Mouse (Mus musculus) hindbrain, embryonic 14.5 days (tissue): ENCODE data around the gene Trpv2. TPM values are rescaled to one million over a fixed set of nuclear protein-coding genes. Genes with fewer than 3 reads are reported as not detected.

ENCODE experiments used
- ATAC-seq: fragments of 200-750 bp; cut with Nextera tagmentation; 2 replicates; pipeline ENCODE4 v1.8.0; 2017; ENCODE audit warnings: moderate number of reproducible peaks, mild to moderate bottlenecking, moderate TSS enrichment, moderate library complexity; ENCODE audit not compliant: low FRiP score
- DNase-seq: peaks from one replicate; pipeline ENCODE4 v3.0.0-alpha.2; 2015; ENCODE audit warnings: low spot score
- H3K27ac ChIP-seq: fragments of 300-500 bp; sonication (generic); 2 replicates; pipeline ENCODE4 v1.5.1; 2014; ENCODE audit warnings: mild to moderate bottlenecking, moderate library complexity
- H3K27me3 ChIP-seq: fragments of 300-500 bp; sonication (generic); 2 replicates; pipeline ENCODE4 v1.6.1; 2014; ENCODE audit warnings: mild to moderate bottlenecking, low read length, mixed read lengths; ENCODE audit not compliant: control insufficient read depth, insufficient read depth
- H3K36me3 ChIP-seq: fragments of 300-500 bp; sonication (generic); replicated peaks from 2 replicates; pipeline ENCODE4 v1.6.1; 2014; ENCODE audit not compliant: control insufficient read depth, insufficient read depth
- H3K4me1 ChIP-seq: fragments of 300-500 bp; sonication (generic); replicated peaks from 2 replicates; pipeline ENCODE4 v1.6.1; 2014; ENCODE audit warnings: antibody characterized with exemption, low read length, mixed read lengths; ENCODE audit not compliant: control insufficient read depth, insufficient read depth
- H3K4me2 ChIP-seq: fragments of 300-500 bp; sonication (generic); replicated peaks from 2 replicates; pipeline ENCODE4 v1.6.1; 2014; ENCODE audit warnings: mild to moderate bottlenecking, moderate library complexity
- H3K4me3 ChIP-seq: fragments of 300-500 bp; sonication (generic); replicated peaks from 2 replicates; pipeline ENCODE4 v1.5.1; 2014; ENCODE audit warnings: mild to moderate bottlenecking, low read length
- H3K9ac ChIP-seq: fragments of 300-500 bp; sonication (generic); 2 replicates; pipeline ENCODE4 v1.6.1; 2014
- H3K9me3 ChIP-seq: fragments of 300-500 bp; sonication (generic); 2 replicates; pipeline ENCODE4 v1.6.1; 2016; ENCODE audit warnings: low read length; ENCODE audit not compliant: control insufficient read depth
- WGBS: fragments of 180-500 bp; shearing (Covaris S2); extraction: QIAGEN DNeasy Blood & Tissue Kit; methylation state at CpG from one replicate; pipeline ENCODE4 v1.1.7; 2014; 5-methylcytosine and 5-hydroxymethylcytosine counted together
- polyA plus RNA-seq: library from polyadenylated mRNA; unstranded; fragments of >200 nt; fragmentation: Nextera tagmentation; extraction: Ambion mirVana; gene quantifications from 2 replicates; pipeline ENCODE4 v1.2.1, GENCODE M21; 2014

Trpv2 gene
- polyA plus RNA-seq, 1 experiment from 2014 or later, result 22.6 TPM

DNA sequence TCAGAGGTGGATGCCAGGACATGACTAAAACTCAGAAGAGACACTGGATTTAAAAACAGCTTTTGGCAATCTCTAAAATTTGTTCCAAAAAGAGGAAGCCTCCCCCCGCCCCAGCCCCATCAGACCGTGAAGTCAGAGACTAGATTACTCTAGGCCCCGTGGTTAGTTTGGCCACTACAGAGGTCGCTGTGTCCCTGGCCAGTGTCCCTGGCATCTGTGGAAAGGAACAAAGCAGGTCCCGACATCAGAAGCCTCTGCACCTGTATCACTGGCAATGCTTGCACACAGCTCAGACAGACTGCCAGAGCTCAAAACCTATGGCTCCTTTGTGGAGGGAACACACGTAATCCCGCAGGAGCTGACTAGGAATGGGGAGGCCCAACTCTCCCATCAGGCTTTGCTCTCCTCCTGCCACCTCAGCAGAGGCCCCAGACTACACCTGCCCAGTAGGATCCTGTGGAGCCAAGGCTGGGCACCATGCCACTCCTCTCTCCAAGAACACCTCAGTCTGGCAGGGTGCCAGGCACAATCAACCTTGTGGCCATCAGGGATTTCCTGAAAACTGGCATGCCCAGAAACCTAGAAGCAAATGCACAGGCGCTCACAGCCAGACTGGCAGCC is 68.8 kb downstream of the Trpv2 start:
- peaks cover 44% of the 10 kb centered on the region for H3K4me1 ChIP-seq
- DNase-seq, result peak; percentile 61

DNA sequence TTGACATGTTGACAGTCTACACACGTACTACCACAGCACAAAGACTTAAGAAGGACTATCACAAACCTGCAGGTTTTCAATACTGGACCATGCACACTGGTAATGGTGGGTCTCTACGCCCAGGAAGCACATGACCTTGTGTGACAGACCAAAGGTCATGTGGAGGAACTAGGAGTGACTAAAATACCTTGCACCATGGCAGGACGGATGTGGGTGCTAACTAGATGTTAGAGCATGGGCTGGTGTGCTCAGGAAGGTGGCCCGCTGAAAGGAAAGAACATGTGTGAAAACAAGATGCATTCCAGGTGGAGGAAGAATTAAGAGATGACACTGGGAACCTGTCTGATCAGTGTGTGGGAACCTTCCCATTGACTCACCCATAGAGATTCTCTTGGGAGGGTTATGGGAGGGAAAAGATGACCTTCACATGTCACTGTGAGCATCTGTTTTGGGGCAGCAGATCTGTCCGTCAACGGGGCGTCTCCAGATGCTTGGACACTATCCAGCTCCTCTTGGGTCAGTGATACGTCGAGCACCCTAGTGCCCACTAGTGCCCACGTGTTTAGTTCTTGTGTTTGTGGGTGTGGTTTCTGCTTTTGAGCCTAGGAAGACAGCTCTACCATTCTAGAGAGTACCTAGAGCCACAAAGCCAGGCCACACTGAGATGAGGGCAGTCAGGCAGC is 69.5 kb downstream of the Trpv2 start:
- Histone ChIP-seq H3K36me3 (no peaks in the 10 kb centered on the region), H3K9me3 (no peaks in the 10 kb centered on the region), H3K4me3 (no peak overlapping the region), H3K27me3 (no peaks in the 10 kb centered on the region), H3K4me2 (no peak overlapping the region), H3K4me1 (peaks cover 44% of the 10 kb centered on the region), H3K27ac (peak overlapping the region; percentile 57; the same call in 1 of the 2 replicates), H3K9ac (no peak overlapping the region)
- 80% methylated on average over 10 of the region's 10 CpGs for WGBS
- ATAC-seq (no peak), DNase-seq (no peak)

More for the DNA sequence above, 68.8 kb downstream of the Trpv2 start:
- peak overlapping the region; percentile 19; the same call in 1 of the 2 replicates for H3K9ac ChIP-seq
- H3K4me2 ChIP-seq, result no peak overlapping the region
- no peak for ATAC-seq
- H3K4me3 ChIP-seq, result no peak overlapping the region
- H3K36me3 ChIP-seq, result no peaks in the 10 kb centered on the region
- WGBS, result 66% methylated on average over 8 of the region's 8 CpGs
- no peaks in the 10 kb centered on the region for H3K9me3 ChIP-seq
- 0 out of 2 replicates have a peak overlapping the region, but pooled peaks have one; percentile 57 for H3K27ac ChIP-seq
- no peaks in the 10 kb centered on the region for H3K27me3 ChIP-seq

DNA sequence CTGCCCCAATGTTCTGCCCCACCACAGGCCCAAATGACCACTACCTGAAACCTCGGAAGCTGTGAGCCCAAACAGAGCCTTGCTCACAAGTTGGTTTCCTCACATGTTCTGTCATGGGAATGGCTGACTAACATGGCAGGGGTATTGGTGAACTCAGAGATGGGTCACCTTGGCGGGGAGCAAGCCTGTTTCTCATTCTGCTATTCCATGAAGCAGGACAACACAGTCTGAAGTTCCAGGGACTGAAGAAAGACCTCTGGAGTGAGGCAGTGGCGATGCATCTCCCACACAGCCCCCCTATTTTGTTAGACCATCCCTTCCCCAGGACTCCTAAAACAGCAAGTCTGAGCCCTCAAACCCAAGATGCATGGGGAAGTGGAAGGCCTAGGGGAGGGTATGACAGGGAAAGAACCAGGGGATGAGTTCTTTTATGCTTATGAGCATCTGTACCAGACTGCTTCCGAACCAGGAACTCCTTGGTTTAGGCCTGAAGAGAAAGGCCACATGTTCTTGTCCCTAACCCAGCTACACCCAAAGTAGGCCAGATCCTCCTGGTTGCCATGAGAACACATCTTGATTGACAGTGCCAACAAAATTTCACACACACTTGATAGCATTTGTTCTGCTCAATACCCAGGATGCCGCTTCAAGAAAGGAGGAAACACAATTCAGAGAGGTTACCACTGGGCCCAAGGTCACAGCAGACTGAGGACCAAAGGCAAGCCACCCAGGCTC is 70.5 kb downstream of the Trpv2 start:
- Histone ChIP-seq H3K9ac (no peak overlapping the region), H3K4me2 (peak overlapping the region; percentile 69; the same call in 1 of the 2 replicates), H3K4me3 (no peak overlapping the region), H3K4me1 (peaks cover 44% of the 10 kb centered on the region), H3K36me3 (no peaks in the 10 kb centered on the region), H3K27me3 (no peaks in the 10 kb centered on the region), H3K9me3 (no peaks in the 10 kb centered on the region), H3K27ac (no peak overlapping the region)
- no peak for DNase-seq
- ATAC-seq, result no peak
- WGBS, result 88% methylated on average over 5 of the region's 5 CpGs

DNA sequence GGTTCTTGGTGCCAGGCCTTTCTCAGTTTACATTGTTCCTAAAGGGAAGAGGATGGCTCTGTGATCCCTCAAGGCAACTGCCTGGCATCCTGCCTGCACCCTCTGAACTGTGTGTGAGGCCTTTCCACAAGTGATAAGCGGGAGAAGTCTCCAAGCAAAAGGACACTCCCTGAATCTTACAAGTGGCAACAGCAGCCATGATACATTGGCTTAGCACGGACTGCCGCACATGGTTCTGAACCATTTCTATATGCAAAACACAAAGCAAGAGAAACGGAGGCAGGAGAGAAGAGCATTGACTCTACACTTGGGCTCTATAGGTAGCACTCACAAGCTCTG is 71.0 kb downstream of the Trpv2 start:
- H3K36me3 ChIP-seq, result no peaks in the 10 kb centered on the region
- DNase-seq, result no peak
- no peak for ATAC-seq
- H3K9me3 ChIP-seq, result no peaks in the 10 kb centered on the region
- no peak overlapping the region for H3K4me3 ChIP-seq
- peak overlapping the region; percentile 69 for H3K4me2 ChIP-seq
- peak overlapping the region; percentile 2; the same call in 1 of the 2 replicates for H3K27ac ChIP-seq
- H3K9ac ChIP-seq, result no peak overlapping the region
- peaks cover 44% of the 10 kb centered on the region for H3K4me1 ChIP-seq
- no peaks in the 10 kb centered on the region for H3K27me3 ChIP-seq
- WGBS, result 83% methylated on average over 4 of the region's 4 CpGs

DNA sequence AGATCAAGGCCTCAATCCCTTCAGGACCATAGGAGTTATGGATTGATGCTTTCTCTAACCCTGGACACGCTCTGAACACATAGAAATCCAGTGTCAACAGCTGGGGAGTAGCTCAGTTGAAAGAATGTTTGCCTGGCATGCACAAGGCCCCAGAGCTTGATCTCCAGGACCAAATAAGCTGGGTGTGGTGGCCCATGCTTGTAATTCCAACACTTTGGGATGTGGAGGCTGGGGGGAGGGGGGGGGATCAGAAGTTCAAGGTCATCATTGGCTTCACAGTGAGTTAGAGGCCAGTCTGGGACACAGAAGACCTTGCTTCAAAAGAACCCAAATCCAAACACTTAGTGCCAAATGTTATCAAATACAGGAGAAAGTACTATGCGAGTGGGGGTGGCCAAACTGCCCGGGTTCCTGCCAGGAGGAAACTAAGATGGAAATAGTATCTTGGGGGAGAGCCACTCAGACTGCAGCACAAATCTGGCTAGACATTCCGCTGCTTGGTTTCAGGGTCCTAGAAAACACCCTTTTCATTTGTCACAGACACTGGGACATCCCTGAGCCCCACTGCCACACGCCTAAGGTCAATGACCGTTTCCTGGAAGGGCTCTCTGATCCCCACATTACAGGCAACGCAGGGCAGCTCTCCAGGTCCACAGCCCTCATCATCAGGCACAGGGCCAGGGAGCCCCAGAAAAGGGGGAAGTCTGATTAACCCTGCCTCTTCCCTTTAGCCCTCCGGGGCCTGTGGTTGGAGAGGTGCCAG is 71.6 kb downstream of the Trpv2 start:
- DNase-seq (no peak), ATAC-seq (no peak)
- Histone ChIP-seq H3K9me3 (no peaks in the 10 kb centered on the region), H3K27me3 (no peaks in the 10 kb centered on the region), H3K4me3 (peak overlapping the region; percentile 80), H3K36me3 (no peaks in the 10 kb centered on the region), H3K27ac (peak overlapping the region; percentile 2; the same call in 1 of the 2 replicates), H3K9ac (peak overlapping the region; percentile 24), H3K4me1 (peaks cover 44% of the 10 kb centered on the region), H3K4me2 (peak overlapping the region; percentile 69)
- 30% methylated on average over 8 of the region's 8 CpGs for WGBS

DNA sequence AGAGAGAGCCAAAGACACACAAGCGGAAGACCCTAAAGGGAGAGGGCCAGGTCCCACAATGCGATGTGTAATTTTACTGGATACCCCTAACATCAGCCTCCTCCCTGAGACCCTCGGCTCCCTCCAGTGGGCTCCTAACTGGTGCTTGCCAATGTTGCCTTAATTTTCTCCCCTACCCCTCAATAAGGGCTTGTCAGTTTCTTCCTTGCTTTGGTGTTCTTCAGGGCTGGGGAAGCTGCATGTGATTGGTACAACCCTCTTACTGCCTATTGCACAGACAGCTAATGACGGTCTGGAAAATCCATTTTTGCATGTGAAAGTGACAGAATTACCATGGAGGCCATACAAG is 72.2 kb downstream of the Trpv2 start:
- Histone ChIP-seq H3K27ac (peak overlapping the region; percentile 2; the same call in 1 of the 2 replicates), H3K9ac (peak overlapping the region; percentile 24), H3K4me3 (peak overlapping the region; percentile 80), H3K4me2 (peak overlapping the region; percentile 69), H3K9me3 (no peaks in the 10 kb centered on the region), H3K36me3 (no peaks in the 10 kb centered on the region), H3K27me3 (no peaks in the 10 kb centered on the region), H3K4me1 (peaks cover 44% of the 10 kb centered on the region)
- WGBS, result 42% methylated on average over 4 of the region's 4 CpGs
- ATAC-seq (no peak), DNase-seq (no peak)

DNA sequence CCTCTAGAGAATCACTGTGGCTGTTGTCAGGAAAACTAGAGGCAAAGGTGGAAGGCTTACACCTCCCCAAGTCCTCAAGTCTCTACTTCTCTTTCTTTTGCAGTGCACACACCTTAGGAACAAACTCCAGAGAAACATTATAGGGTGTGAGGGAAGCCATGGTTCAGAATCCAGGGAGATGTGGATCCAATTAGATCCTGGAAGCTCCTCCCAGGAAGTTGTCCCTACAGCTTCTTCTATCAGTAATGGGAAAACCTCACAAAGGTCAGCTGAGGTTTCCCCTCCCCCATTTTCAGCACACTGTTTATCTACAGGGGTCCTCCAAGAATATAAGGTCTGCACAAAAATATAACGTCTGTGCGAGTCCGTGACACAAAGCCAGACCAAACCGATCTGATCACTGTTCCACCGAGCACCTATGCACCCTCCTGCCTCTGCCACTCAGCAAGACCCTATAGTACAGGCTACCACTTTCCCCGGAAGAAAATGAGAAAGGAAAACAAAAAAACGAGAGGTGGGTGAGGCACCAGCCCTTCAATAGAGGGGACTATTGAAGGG is 72.8 kb downstream of the Trpv2 start:
- Histone ChIP-seq H3K27ac (peak overlapping the region; percentile 2; the same call in 1 of the 2 replicates), H3K9me3 (no peaks in the 10 kb centered on the region), H3K4me2 (peak overlapping the region; percentile 69), H3K4me1 (peaks cover 44% of the 10 kb centered on the region), H3K27me3 (no peaks in the 10 kb centered on the region), H3K36me3 (no peaks in the 10 kb centered on the region), H3K9ac (no peak overlapping the region), H3K4me3 (peak overlapping the region; percentile 80)
- no peak for DNase-seq
- 54% methylated on average over 7 of the region's 7 CpGs for WGBS
- no peak for ATAC-seq

DNA sequence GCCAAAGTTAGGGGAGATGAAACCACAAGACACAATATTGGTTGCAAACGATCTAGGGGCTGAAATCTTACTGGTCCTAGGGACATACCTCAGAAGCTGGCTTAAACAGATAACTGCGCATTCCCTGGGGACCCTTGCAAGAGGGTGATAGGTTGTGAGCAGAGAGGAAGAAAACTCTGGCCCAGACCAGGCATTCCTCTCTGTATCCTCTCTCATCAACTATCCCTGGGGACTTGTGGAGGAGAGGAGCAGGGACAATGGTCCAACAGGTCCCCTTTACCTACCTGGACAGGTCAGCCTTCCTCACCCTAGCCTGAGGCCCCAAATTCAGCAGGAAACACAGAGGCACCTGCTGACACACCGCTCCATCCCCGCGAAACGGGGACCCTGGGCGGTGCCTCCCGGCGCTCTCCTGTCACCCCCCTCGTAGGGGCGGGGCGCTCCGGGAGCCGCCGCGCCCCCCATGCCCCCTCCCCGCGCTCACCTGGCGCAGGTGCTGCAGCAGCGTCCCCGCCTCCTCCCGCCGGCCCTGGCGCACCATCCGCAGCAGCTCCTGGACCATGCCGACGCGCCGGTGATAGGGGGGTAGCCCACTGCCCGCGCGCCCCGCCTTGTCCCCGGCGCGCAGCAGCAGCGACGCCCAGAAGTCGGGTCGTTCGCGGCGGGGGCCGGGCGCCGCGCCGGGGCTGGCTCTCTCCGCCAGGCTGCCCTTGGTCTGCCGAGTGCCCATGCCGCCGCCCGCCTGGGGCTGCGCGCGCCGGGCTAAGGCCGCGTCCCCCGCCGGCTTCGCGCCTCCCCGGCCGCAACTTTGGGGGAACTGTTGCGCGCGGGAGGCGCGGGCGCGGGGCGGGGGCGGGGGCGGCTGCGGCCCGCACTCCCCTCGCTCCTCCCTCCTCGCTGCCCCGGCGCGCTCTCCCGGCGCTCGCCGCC is 73.6 kb downstream of the Trpv2 start, which contains the start of gene Lrrc75a:
TSS of gene Lrrc75a (minus strand) at position 863 of the 930 bp plus-strand sequence.
- peak within 1 kb of the TSS; percentile 71 for H3K27ac ChIP-seq
- ATAC-seq (peak; percentile 64), DNase-seq (peak; percentile 53)
- under 1% methylated on average over 61 of the region's 86 CpGs for WGBS
- peak within 1 kb of the TSS; percentile 69 for H3K4me2 ChIP-seq
- H3K36me3 ChIP-seq, result no peaks in the 10 kb centered on the region
- peaks cover 43% of the 10 kb centered on the region for H3K4me1 ChIP-seq
- H3K27me3 ChIP-seq, result no peaks in the 10 kb centered on the region
- H3K4me3 ChIP-seq, result peak within 1 kb of the TSS; percentile 80
- peak within 1 kb of the TSS; percentile 71 for H3K9ac ChIP-seq
- H3K9me3 ChIP-seq, result no peaks in the 10 kb centered on the region
